Mouse (Mus musculus) heart, postnatal 14 days (tissue): ENCODE results near the gene Mamstr. TPM values are rescaled to one million over a fixed set of nuclear protein-coding genes. Genes with fewer than 3 reads are reported as not detected.

Experiments
- DNase-seq, 2 experiments: peaks; one replicate each; pipeline ENCODE4 v3.0.0; 2021 to 2022
- intact Hi-C: fragments of 180-260 bp; cut with DNase I; formaldehyde crosslinking; loops from one replicate; pipeline ENCODE4 v1.15.1; 2025
- long read RNA-seq, 2 experiments: library from polyadenylated mRNA; stranded (forward); transcript quantifications; one replicate each; pipeline ENCODE4 v2.0.0; 2021
- total RNA-seq, 2 experiments: library from RNA; stranded (reverse); gene quantifications; 2 replicates each; pipeline ENCODE4 v1.2.3; 2021

Gene Mamstr
- 1 to 10 TPM; 6.4 to 6.9 TPM for total RNA-seq
- long read RNA-seq, experiment 1, partial matches to known transcripts: 1 of 1 reads
- long read RNA-seq, experiment 1, other reads (novel, unspliced or antisense): 0 of 1 reads
- long read RNA-seq, experiment 2, partial matches to known transcripts: 0 of 3 reads
- long read RNA-seq, experiment 2, other reads (novel, unspliced or antisense): 3 of 3 reads

- DNase-seq: no peak
- intact Hi-C loops: no loop called here
Observed at GRCm38 (mm10) chr7:45639561-45640027, at the start of gene Mamstr. TSS of gene Mamstr (plus strand) at chr7:45639977.

- intact Hi-C loops: loop anchor here (2.0 kb wide), 1 partner anchor 92 kb away; no protein-coding TSS in a partner anchor
Observed at GRCm38 (mm10) chr7:45590874-45591273, 48.9 kb upstream of the Mamstr start.

GRCm38 (mm10) chr7:45591880-45592279 lies 47.9 kb upstream of the Mamstr start:
- DNase-seq: no peak
- intact Hi-C loops: loop anchor here (2.0 kb wide), 2 partner anchors 37 to 91 kb away; no protein-coding TSS in a partner anchor

More at GRCm38 (mm10) chr7:45590874-45591273, 48.9 kb upstream of the Mamstr start:
- DNase-seq: no peak

- peak; percentile 73 to 86 for DNase-seq
- intact Hi-C loops: loop anchor here (1.0 to 2.0 kb wide), 2 partner anchors 36 to 38 kb away; no protein-coding TSS in a partner anchor
Observed at GRCm38 (mm10) chr7:45593118-45593815, 46.5 kb upstream of the Mamstr start.

GRCm38 (mm10) chr7:45595176-45595575 lies 44.6 kb upstream of the Mamstr start:
- no peak for DNase-seq
- intact Hi-C loops: loop anchor here (2.0 kb wide), 1 partner anchor 18 kb away; no protein-coding TSS in a partner anchor

GRCm38 (mm10) chr7:45596107-45596506 lies 43.7 kb upstream of the Mamstr start:
- intact Hi-C loops: no loop called here

GRCm38 (mm10) chr7:45597013-45597412 lies 42.8 kb upstream of the Mamstr start:
- intact Hi-C loops: no loop called here
- no peak for DNase-seq

More at GRCm38 (mm10) chr7:45596107-45596506, 43.7 kb upstream of the Mamstr start:
- DNase-seq: no peak

- no peak for DNase-seq
- intact Hi-C loops: no loop called here
Observed at GRCm38 (mm10) chr7:45597527-45597926, 42.2 kb upstream of the Mamstr start.

GRCm38 (mm10) chr7:45598960-45599879 lies 40.6 kb upstream of the Mamstr start:
- DNase-seq: no peak
- intact Hi-C loops: no loop called here

- intact Hi-C loops: no loop called here
- DNase-seq: no peak
Observed at GRCm38 (mm10) chr7:45605704-45606289, 34.0 kb upstream of the Mamstr start.

GRCm38 (mm10) chr7:45609511-45609910 lies 30.3 kb upstream of the Mamstr start:
- DNase-seq: no peak
- intact Hi-C loops: no loop called here

- DNase-seq: peak in 1 of 2 experiments; percentile 30
- intact Hi-C loops: no loop called here
Observed at GRCm38 (mm10) chr7:45616277-45616676, 23.5 kb upstream of the Mamstr start.

GRCm38 (mm10) chr7:45617042-45617695 lies 22.6 kb upstream of the Mamstr start, which contains the start of gene Fut1:
TSS of gene Fut1 (plus strand) at chr7:45617289.
- intact Hi-C loops: no loop called here

GRCm38 (mm10) chr7:45618316-45618715 lies 21.5 kb upstream of the Mamstr start:
- no peak for DNase-seq
- intact Hi-C loops: no loop called here

More at GRCm38 (mm10) chr7:45617042-45617695, 22.6 kb upstream of the Mamstr start, which contains the start of gene Fut1:
- DNase-seq: no peak

- no peak for DNase-seq
- intact Hi-C loops: no loop called here
Observed at GRCm38 (mm10) chr7:45619592-45619991, 20.2 kb upstream of the Mamstr start.

- peak; percentile 30 to 61 for DNase-seq
- intact Hi-C loops: no loop called here
Observed at GRCm38 (mm10) chr7:45621443-45621842, 18.3 kb upstream of the Mamstr start, which contains the start of gene Izumo1. TSS of gene Izumo1 (plus strand) at chr7:45621811.

- intact Hi-C loops: no loop called here
- no peak for DNase-seq
Observed at GRCm38 (mm10) chr7:45623507-45623906, 16.3 kb upstream of the Mamstr start.

- intact Hi-C loops: no loop called here
- DNase-seq: no peak
Observed at GRCm38 (mm10) chr7:45624718-45625117, 15.1 kb upstream of the Mamstr start.

GRCm38 (mm10) chr7:45625481-45625880 lies 14.3 kb upstream of the Mamstr start:
- intact Hi-C loops: no loop called here
- DNase-seq: no peak
